Mouse (Mus musculus): ENCODE measurements around the gene Sec22b.

The Sec22b gene

DNA sequence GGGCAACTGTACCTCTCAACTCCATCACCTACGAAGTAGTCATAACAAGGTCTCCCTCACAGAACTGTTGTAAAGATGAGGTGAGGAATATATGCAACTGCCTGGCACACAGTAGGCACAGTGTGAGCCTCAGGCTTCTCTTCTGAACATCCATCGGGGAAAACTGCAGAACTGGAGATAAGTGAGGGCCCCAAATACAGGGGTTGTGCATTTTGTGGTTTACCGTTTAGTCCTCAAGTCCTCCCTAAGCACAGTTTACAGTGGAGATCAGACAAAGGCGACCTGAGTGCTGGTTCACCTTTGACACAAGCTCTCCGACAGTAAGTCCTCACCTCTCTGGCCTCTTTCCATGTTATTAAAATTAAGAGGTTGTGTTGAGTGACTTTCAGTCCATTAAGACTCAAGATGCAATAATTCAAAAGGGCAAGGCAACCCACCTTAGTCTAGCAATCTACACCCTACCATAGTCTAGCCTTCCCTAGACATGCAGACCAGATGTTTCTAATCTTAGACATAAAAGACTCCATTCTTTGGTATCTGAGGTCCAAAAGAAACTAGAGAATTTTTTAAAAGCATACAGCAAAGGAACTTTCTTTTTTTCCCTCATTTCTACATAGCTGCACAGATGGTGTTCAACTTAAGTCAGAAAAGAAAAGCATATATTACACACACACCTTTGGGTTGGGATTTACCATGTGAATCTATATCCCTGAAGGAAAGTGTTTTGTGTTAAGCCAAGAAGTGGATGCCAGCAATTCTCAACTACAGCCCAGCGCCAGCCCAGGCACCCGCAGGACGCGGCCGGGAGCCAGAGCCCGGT is 40.7 kb downstream of the Sec22b start:
- DNase-seq = no peak

DNA sequence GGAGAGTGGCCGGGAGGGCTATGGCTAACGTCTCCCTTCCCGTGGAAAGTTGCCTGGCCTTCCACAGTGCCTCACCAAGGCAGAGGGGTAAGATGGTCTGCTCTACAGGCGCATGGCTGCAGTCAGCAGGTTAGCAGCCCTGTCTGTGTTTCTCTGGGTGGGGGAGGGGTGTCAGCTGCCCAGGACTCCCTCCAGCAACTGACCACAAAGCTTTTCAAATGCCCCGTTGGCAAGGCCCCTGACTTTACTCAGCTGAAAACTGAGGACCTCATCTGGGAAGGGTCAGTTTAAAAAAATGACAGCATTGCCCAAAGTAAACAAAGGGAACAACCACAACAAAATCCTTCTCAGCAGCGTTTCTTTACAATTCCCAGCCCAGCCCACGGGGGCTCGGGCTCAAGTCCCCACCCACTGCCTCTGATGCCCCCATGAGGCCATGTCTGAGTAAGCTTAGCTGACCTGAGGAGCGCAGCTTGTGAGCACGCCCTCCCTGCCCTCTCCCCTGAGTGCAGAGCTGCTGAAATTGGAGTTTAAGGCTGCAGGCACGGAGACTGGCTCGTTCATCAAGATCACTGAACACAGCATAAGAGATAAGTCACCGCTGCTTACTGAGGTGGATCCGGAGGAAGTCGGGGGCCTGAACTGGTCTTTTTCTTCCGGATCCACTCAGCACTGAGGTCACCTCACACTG is 41.4 kb downstream of the Sec22b start:
- no peak for DNase-seq

DNA sequence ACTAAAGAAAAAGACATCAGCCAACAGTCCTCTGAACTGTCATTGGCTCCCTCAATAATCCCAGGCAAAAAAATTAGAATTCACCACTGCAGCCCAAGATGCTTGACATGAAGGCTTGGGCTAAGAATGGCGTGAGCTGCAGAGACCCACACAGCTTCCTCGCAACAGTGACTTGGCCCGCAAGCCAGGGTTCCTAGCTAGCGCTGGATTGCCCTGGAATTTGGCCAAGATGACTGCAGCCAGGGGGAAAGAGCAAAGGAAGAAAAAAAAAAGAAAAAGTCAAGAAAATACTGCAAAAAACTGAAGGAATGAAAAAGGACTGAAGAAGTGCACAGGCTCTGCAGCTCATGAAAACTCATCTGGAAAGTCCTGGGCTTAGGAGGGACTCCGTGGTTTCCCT is 43.5 kb downstream of the Sec22b start:
- DNase-seq = no peak

DNA sequence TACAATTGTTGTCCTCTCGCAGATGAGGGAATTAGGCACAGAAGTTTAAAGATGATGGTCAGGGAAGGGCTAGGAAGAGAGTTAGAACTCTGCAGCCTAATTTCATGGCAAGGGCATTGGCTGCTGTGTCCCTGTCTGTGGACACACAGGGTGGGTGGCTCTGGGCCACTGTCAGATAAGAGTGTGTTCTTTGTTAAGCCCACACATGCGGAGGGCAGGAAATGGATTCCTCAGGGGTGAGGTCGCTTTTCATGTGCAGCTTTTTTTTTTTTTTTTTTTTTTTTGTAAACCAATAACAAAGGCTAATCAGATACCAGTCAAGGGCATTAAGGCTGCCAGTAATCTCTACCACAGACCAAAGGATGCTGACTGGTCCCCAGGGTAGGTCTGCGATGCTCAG is 45.4 kb downstream of the Sec22b start:
- no peak for DNase-seq

DNA sequence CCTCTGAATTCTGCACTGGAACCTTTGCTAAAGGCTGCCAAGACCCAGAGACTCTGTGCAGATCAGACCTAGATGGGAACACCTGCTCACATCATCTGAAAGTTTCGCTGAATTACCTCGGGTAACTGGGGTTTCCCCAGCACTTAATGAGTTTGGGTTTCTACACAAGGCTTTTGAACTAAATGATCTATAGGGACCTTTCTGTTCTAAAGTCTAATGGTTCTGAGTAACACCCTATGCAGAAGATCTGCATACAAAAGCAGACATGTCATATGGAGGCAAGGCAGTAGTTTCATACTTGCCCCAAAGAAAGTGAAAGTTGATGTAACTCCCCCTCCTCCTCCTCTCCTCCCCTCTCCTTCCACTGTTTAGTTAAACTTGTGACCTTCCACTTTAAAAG is 47.5 kb downstream of the Sec22b start:
- DNase-seq = no peak

DNA sequence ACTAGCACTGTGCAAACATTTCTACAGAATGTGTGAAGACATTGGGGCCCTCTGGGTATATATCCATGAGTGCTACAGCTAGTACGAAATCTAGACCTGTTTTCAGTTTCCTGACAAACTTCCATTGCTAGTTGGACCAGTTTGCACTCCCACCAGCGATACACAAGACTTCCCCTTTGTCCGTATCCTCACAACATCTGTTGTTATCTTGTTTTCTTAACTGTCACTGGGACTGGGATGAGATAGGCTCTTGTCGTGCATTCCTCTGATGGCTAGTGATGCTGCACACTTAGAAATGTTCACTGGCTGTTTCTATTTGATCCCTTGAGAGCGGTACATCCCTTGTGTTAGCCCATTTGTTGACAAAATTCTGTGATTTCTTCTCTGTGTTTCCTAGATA is 49.0 kb downstream of the Sec22b start:
- no peak for DNase-seq

DNA sequence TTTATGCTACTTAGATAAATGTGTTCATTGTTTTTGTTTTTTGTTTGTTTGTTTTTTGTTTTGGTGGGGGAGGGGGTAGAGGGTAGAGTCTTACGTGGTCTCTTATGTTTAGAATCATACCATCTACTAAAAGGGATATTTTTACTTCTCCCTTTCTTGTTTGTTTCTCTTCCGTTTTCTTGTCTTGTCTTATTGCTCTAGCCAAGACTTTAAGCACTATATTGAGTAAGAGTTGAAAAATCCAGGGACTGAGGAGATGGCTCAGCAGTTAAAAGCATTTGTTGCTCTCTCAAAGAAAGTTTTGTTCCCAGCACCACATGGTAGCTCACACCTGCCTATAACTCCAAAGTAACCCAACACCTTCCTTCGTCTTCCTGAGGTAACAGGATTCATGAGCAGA is 50.1 kb downstream of the Sec22b start:
- DNase-seq = no peak

DNA sequence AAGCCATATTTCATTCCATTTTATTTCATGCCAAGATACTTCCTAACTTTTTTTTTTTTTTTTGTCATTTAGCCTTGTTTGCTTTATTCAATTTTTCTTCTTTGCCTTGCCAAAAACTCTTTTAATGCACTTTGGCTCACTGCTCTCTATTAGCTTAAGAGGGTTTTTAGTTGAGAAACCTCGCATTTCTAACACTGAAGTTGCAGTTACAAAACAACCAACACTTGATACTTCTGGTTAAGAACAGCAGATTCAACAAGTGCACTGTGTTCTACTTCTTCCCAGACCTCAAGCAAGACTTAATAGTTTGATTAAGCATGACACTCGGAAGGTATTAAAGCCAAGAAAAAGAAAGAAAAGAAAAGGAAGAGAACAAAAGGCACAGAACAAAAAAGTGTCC is 52.2 kb downstream of the Sec22b start:
- no peak for DNase-seq

DNA sequence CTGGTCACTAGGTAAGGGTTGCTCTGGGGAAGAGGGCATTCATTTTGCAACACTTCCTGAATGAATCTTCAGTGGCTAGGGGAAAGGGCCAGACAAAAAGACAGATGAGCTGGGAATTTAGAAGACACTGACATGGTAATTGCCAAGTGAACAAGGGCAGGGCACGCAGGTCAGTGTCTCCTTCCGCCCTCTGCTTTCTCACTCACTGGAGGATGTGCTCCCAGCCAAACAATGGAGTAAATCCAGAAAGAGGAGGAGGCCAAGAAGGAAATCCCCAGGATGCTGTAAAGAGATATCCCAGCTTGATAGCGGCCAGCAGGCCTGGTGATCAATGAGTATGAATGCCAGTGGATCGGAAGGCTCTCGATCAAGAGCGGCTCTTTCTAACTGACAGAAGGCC is 55.3 kb downstream of the Sec22b start:
- no peak for DNase-seq

DNA sequence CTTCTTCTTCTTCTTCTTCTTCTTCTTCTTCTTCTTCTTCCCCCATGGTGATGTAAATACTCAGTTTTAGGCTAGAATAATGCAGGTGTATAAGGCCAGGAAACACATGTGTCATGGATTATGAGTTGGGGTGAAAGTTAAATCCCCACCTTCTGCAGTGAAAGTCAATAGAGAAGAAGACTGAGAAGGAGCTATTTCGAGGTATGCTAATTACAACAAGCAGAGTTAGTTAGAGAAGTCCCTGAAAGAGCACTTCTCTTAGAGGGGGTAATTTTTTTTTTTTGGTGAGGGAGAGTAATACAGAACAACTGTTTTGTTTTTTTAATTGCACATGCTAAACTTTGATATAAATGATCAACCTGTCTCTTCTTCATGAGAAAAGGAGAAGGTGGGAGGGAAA is 55.9 kb downstream of the Sec22b start:
- DNase-seq = no peak

DNA sequence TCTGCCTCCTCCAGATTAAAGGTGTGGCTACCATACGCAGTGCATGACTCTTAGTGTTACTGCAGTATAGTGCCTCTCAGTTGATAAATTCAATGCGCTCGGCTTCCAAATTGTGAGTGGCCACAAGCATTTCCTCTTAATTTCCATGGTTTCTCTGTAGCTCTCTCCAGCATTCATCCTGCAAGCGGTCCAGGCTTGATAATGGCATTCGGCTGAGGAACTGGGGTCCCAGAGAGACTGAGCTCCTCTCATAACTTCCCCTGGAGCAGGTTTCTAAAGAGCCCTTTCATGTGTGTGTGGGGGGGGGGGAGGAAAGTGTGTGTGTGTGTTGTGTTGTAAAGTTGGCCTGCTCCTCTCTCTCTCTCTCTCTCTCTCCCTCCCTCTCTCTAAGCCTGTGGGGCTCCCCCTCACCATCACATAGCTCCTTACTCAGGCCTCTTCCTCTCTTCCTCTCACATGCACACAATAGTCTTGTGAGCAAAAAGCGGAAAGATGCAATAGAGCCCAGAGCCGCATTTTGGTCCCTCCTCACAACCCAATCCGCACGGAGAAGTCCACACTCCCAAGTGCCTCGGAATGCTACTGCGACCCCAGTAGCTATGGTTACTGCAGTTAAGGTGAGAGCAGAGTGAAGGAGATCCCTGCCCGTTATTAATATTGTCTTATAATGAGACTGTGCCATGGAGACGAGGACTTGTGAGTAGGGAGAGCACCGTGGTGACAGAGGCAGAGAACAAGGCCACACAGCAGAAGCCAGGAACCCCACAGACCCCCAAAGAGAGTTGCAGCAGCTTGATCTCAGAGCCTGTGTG is 60.0 kb downstream of the Sec22b start:
- DNase-seq = no peak

DNA sequence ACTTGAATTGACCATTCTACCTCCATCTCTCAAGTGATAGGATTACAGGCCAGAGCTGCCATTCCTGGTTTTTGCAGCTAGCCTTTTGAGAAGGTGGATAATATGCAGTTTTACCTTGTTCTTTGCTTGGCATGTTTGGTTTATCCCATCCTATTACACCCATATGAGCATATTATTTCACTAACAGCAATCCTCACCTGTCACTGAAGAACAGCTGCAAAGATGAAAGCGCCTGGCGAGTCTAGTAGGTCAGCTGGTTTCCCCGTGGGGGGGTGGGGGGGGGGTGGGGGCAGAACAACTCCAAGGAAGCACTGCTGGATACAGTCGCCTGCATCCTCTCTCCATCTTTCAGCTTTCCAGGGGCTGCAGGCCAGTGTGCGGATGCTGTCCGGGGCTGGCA is 61.0 kb downstream of the Sec22b start:
- no peak for DNase-seq

DNA sequence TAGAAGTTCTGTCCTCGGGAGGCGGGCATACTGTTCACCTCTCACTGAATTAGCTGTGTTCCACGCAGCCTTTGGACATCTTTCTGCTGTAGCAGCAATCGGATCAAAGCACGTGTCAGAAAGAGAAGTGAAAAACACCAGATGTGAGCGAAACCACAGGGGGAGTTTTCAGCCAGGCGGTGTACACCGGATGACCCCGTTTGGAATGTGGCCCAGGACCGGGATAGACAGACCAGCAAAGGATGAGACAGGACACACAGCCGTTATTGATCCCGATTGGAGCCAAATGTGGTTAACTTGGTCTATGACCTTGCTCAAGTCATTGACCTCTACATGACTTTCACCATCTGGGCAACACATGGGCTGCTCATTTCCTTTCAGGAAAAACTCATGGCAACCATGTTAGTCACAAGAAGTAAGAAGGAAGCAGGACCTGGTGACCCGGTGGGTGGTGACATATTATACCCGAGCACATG is 63.9 kb downstream of the Sec22b start:
- peak; percentile 49 to 56 for DNase-seq

DNA sequence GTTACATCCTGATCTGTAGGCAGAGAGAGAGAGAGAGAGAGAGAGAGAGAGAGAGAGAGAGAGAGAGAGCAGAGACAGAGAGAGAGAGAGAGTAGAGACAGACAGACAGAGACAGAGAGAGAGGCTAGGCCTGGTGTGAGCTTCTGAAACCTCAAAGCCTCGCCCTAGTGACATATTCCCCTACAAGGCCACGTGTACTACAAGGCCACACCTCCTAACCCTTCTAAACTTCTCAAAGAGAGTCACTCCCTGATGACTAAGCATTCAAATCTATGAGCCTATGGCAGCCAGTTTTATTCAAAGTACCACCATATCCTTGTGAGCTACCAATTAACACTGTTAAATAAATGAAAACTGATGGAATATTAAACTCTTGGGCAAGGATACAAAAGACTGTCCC is 66.6 kb downstream of the Sec22b start:
- no peak for DNase-seq

DNA sequence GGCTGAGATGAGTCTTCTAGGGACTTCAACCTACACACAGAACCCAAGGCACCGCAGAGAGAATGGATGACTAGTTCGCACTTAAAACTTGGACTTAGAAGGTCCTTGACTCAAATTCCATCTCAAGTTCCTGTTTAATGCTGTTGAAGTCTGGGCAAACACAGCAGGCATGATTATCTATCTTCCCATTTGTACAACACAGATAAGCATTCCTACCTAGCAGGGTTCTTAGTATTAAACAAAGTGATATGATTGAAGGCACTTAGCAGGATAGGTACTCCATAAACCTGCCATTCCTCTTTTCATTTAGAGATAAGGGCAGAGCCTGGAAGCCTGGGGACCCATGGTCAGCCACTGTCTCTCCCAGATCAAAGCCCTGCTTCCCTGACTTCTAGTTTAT is 67.2 kb downstream of the Sec22b start:
- no peak for DNase-seq

DNA sequence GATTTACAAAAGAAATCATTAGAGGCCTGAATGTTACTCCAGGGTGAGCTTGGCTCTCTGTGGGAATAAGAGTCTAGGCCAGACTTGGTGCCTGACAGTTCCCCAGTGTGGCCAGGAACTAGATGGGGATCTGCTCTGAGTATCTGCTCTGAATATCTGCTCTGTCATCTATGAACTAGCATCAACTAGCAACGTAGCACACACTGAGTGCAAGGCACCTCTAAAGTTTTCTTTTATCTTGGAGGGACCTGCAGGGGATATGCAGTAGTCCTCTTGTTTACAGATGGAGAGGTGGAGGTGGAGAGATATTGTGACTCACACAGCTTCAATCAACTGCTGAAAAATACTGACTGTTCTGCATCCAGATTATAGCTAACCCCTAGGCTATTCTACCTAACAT is 68.0 kb downstream of the Sec22b start:
- no peak for DNase-seq

DNA sequence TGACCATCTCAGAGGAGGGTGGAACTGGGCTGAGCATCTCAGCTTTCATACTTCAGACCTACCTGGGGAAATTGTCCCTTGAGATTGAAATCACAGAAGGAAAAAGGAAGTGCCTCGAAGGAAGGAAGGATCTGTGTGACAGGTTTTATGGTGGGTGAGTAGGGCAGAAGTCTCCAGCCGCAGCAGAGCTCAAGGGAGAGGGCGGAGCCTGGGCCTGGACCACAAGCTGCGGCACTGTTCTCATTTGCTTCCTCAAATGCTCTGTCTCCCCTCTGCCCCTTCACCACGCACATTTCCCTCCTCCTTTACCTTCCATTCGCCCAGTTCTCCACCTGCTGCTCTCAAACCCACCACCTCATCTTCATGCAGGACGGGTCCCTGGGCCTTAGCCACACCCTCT is 70.1 kb downstream of the Sec22b start:
- DNase-seq = peak; percentile 76 to 80

DNA sequence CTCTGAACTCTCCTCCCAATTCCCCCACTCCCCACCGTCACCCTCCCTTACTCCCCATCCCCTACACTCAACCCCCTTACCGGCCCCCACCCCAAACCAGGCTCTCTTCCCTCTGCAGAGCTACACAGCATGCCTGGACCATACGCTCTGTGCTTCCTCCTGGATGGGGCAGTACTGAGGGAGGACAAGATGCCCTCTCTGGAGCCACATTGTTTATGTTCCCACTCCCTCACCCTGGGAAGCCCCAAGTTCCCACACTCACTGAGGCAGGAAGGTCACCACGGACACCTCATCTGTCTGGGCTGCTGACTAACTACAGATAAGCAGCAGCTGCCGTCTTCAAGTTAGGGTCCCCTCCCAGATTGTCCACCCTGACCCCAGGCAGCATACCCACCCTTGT is 71.2 kb downstream of the Sec22b start:
- no peak for DNase-seq

DNA sequence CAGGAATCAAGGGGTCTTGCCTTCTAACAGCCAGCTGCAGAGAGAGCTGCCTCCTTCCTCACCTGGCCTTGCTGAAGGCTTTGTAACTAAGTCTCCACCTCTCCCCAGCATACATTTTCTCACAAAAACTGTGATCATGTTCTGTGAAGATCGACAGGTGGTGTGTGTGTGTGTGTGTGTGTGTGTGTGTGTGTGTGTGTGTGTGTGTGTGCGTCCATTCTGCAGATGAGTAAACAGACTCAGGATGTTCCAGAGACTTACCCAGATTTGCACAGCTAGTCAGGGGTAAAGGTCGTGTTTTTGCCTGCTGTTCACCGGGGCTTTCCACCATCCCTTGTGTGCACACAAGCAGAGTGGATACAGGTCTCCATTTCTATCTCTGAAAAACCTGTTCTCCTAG is 71.7 kb downstream of the Sec22b start:
- DNase-seq = peak in 1 of 2 experiments; percentile 27
